Mouse (Mus musculus) layer of hippocampus, postnatal 10 days (tissue): ENCODE measurements at regions not wholly inside any gene's neighbourhood (a gene's known extent, or its start where the extent isn't known, plus 50 kb on each side); places are given as distances from the start of the nearest gene placed in this dataset.
"Not testable (repeated sequence)": the region's sequence is repeated elsewhere in the genome, so short reads cannot be mapped to it uniquely, and the experiment has no call there.

Experiments used
- DNase-seq, 2 experiments: peaks; one replicate each; pipeline ENCODE4 v3.0.0; 2021; ENCODE audit warnings: low spot score in 2 of 2

DNA sequence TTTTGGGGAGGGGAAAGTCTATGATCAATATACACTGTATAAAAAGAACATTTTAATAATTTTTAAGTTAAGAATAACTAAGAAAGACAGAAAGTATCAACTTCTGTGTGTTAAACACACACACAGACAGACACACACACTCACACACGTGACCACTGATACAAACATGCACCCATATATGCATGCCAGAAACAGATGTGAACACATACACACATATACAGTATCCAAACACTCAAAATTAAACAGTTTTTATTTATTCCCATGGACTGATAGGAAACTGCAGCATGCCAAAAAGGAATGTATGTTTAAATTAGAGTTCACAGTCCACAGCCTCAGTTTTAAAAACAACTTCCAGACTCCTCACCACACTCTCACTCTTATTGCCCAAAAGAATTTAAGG, 203.4 kb upstream of the Tbl1x start:
- DNase-seq = no peak

GRCm38 (mm10) chrX:77314384-77314783, 196.4 kb upstream of the Tbl1x start:
- peak; percentile 15 to 19 for DNase-seq

DNA sequence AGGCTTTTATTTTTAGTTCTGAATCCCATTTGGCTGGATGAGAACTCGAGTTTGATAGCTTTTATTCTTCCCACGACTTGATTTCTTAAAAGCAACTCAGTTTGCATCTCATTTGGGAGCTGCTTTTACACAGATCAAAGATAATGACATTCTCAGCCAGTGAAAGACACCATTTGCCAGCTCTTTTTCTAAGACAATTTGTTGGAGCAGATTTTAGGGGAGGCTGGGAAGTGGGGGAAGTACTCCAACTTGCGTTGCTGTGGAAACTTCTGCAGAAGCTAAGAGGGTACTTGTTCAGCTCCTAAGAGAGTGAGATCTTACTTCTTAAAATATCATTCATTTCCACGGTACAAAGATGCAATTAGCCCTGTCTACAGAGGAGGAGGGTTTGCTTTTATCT, 187.2 kb upstream of the Tbl1x start:
- DNase-seq = no peak

- no peak for DNase-seq
These were observed 157.6 kb upstream of the Tbl1x start for GRCm38 (mm10) chrX:77353181-77353580.

- no peak for DNase-seq
These were observed 150.3 kb upstream of the Tbl1x start for GRCm38 (mm10) chrX:77360551-77360950.

DNA sequence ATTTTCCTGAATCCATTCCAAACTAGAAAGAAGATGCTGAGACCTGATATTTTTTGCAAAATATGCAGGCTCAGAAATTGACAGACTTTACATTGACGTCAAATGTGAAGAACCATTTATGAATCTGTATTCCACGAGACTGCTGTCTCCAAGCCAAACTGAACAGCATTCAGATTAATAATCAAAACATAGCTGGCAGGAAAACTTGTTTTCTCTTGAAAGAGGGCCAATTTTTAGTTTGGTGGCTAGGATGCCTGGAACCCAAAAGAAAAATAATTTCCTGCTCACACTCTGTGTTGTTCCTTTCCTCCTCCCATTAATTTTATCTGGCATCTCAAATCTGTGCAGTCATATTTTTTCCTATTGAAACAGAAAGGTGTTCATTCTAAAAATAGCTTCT, 149.7 kb upstream of the Tbl1x start:
- no peak for DNase-seq

GRCm38 (mm10) chrX:77363657-77364056, 147.2 kb upstream of the Tbl1x start:
- no peak for DNase-seq

- DNase-seq = no peak
These were observed 143.5 kb upstream of the Tbl1x start for GRCm38 (mm10) chrX:77367351-77367750.

DNA sequence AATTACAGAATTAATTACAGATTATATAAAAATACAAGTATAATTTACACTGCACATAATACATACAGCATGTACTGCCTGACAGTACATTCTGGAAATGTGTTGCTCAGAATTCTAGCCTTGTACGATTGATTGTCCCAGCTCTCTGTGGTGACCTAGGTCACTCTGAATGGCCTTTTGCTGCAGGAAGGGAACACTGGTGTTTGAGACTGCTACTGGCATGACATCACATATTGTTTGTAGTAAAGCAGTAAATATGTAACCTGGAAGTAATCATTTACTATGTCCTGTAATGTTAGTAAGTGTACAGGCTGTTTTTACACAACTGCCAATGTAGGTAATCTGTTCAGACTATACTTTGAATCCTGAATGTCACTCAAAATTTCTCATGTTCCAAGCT, 123.5 kb upstream of the Tbl1x start:
- DNase-seq = no peak

- DNase-seq = no peak
These were observed 118.9 kb upstream of the Tbl1x start for GRCm38 (mm10) chrX:77391760-77392446.

DNA sequence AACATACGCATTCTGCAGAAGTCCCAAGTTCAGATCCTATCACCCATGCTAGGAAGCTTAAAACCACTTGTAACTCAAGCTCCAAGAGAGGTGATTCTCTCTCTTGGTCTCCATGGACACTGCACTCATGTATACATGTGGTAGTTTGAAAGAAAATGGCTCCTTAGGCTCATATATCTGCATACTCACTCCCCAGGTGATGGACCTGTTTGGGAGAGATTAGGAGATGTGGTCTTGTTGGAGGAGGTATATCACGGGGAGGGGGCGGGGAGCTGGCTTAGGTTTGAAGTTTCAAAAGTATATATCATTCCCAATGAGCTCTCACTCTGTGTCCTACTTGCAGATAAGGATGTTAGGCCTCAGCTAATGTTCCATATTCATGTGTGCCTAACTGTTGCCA, 103.9 kb upstream of the Tbl1x start:
- no peak for DNase-seq

DNA sequence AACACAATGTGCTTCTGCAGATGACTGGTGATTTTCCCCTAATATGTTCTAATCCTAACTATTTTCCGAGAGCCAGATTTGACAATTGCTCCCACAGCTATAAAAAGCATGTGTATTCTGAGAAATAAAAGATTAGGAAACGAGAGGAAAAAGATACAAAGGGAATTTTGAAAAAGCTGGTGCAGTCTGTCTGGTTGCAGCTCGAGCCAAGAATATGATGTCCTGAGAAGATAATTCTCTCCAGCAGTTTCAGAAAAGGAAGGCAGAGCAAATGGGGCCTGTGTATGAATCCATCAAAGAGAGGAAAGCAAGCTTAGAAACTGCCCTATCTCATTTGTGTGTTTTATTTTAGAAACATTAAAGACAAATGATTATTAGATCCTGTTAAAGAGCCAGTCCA, 102.9 kb upstream of the Tbl1x start:
- DNase-seq = no peak

DNA sequence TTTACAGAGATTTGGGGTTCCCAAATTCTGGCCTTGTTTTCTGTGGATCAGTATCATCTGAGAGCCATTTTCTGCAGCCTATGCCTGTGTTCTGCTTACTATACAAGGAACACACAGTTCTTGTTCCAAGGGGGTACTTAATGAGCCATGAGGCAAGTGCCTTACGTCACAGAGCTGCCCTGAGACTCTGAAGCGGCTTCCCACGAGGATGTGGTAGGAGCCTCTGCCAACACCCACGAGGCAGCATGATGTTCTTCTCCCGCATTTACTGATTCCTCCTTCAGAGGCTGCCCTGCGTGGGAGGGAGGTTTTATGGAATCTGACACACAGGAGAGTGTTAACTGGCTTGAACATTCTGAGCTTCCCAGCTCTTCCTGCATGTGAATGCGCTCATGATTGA, 101.4 kb upstream of the Tbl1x start:
- peak in 1 of 2 experiments; percentile 20 for DNase-seq

- no peak for DNase-seq
These were observed 100.0 kb upstream of the Tbl1x start for GRCm38 (mm10) chrX:77410812-77411211.

GRCm38 (mm10) chrX:77414156-77414555, 96.7 kb upstream of the Tbl1x start:
- no peak for DNase-seq

DNA sequence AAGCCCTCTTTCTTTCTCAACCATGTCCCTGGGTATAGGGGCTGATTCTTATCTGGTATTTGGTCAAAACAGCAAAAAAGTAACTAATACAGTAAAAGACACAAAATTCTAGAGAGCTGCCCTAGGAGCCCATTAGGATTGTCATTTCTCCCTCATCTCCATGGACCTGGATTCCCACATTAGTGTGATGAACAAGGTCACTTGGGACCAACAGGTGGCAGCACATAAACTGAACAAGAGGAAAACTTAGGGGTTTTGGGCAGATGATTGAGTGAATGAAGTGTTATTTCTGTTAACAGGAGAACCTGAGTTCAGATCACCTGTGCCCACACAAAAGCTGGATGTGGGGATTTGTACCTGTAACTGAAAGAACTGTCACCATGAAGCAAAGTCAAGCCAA, 93.0 kb upstream of the Tbl1x start:
- DNase-seq = no peak

DNA sequence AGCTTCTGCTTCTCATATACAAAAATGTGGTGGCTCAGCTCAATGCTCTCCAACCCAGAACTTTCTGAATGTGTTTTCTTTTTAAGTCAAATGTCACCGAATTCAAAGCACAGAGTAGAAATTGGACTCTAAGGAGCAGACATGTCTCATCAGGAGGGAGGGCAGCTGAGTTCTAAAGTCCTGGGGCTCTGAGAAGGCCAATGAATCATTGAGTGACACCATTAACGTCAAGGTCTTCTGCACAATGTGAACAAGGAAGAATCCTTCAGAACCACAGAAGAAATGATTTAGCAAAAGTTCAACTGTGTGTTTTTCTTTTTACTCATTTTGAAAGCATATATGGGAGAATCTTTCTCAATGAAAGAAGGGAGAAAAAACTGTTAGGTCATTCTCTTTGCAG, 88.6 kb upstream of the Tbl1x start:
- no peak for DNase-seq

GRCm38 (mm10) chrX:77424792-77425727, 85.8 kb upstream of the Tbl1x start:
- DNase-seq = no peak

DNA sequence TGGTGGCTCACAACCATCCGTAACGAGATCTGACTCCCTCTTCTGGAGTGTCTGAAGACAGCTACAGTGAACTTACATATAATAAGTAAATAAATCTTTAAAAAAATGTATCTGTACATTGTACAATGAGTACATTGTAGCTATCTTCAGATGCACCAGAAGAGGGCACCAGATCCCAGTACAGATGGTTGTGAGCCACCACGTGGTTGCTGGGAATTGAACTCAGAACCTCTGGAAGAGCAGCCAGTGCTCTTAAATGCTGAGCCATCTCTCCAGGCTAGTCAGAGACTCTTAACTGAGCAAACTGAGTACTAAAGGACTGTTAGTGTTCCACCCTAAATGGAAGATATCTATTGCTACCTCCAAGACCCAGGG, 85.1 kb upstream of the Tbl1x start:
- not testable (repeated sequence) for DNase-seq

DNA sequence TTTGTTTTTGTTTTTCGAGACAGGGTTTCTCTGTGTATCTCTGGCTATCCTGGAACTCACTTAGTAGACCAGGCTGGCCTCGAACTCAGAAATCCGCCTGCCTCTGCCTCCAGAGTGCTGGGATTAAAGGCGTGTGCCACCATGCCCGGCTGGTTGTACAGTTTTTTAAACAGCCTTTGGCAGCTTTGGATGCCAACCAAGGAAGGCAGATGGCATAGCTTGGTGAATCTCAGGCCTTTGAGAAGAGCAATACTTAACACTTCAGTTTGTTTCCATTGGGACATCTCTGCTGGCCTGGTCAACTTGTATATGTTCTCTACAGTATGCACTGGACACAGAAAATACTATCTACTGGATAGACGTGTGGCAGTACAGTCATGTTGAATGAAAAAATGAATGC, 84.0 kb upstream of the Tbl1x start:
- DNase-seq = not testable (repeated sequence)

DNA sequence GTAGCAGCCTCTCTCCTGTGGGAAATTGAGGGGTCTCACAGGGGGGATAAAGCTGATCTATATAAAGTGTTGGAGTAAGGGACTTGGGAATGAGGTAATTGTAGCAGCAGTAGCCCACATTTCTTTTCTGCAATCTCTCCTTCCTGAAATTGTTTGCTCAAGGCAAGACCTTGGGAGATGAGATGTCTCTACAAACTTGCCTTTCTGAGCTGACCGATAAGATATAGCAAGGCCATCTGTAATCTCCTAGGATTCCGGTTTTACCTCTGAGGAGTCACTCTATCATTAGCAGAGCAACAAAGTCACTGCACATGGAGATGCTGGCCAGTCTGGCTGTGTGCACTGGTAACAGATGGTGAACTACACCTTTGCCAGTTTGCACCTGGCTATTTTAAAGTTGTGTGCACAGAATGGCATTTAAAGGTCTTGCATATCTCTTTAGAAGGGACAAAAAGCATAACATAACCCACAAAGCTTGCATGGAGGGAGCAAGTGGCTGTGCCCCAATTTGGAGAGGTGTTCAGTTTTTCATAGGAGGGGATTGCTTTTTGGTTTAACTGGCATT, 78.7 kb upstream of the Tbl1x start:
- no peak for DNase-seq
